Mouse (Mus musculus) embryonic facial prominence, embryonic 10.5 days (tissue): Measurements from ENCODE around the gene Nfkb1. TPM values are rescaled to one million over a fixed set of nuclear protein-coding genes. Genes with fewer than 3 reads are reported as not detected.

Experiments used
- DNase-seq: peaks from one replicate; pipeline ENCODE4 v3.0.0-alpha.2; 2017; ENCODE audit warnings: low spot score
- H3K27ac ChIP-seq: fragments of 300-500 bp; sonication (generic); replicated peaks from 2 replicates; pipeline ENCODE4 v1.5.1; 2016; ENCODE audit warnings: mild to moderate bottlenecking
- H3K27me3 ChIP-seq: fragments of 300-500 bp; sonication (generic); replicated peaks from 2 replicates; pipeline ENCODE4 v1.6.1; 2016; ENCODE audit warnings: low read depth, mild to moderate bottlenecking; ENCODE audit not compliant: poor library complexity, severe bottlenecking
- H3K36me3 ChIP-seq: fragments of 300-500 bp; sonication (generic); replicated peaks from 2 replicates; pipeline ENCODE4 v1.6.1; 2016; ENCODE audit warnings: mild to moderate bottlenecking, moderate library complexity
- H3K4me1 ChIP-seq: fragments of 300-500 bp; sonication (generic); 2 replicates; pipeline ENCODE4 v1.6.1; 2016
- H3K4me3 ChIP-seq: fragments of 300-500 bp; sonication (generic); 2 replicates; pipeline ENCODE4 v1.5.1; 2016; ENCODE audit warnings: mild to moderate bottlenecking, moderate library complexity
- H3K9me3 ChIP-seq: fragments of 300-500 bp; sonication (generic); 2 replicates; pipeline ENCODE4 v1.6.1; 2016; ENCODE audit warnings: mild to moderate bottlenecking
- WGBS: fragments of 180-500 bp; shearing (Covaris S2); methylation state at CpG from one replicate; pipeline ENCODE4 v1.1.7; 2016; 5-methylcytosine and 5-hydroxymethylcytosine counted together
- polyA plus RNA-seq: library from polyadenylated mRNA; unstranded; fragments of >200 nt; fragmentation: Nextera tagmentation; extraction: Ambion mirVana; gene quantifications from 2 replicates; pipeline ENCODE4 v1.2.1, GENCODE M21; 2016

Nfkb1 gene
- polyA plus RNA-seq, 1 experiment from 2014 or later: 12.7 TPM

DNA sequence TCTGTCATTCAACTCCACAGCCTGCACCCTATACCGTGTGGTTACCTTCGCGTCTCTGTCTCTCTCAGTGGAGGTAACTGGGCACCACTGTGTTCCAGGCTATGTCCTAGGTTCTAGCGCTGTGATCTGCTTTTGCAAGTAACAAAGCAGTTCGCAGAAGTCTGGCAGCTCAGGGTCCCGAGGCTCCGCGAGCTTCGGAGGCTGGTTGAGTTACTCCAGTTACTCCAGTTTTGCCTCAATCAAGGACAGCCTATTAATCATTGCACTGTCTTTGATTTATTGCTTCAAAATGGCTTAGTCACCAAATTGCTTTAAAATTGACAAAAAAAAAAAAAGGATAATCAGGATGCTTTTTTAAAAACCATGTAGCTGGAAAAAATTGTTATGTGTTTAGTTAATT lies 126.6 kb downstream of the Nfkb1 start:
- Histone ChIP-seq H3K4me3 (no peak overlapping the region), H3K27ac (no peak overlapping the region), H3K9me3 (no peaks in the 10 kb centered on the region), H3K27me3 (no peaks in the 10 kb centered on the region), H3K36me3 (no peaks in the 10 kb centered on the region), H3K4me1 (peaks cover 7% of the 10 kb centered on the region; the same call in 1 of the 2 replicates)
- WGBS: 95% methylated on average over 9 of the region's 9 CpGs
- DNase-seq: no peak

DNA sequence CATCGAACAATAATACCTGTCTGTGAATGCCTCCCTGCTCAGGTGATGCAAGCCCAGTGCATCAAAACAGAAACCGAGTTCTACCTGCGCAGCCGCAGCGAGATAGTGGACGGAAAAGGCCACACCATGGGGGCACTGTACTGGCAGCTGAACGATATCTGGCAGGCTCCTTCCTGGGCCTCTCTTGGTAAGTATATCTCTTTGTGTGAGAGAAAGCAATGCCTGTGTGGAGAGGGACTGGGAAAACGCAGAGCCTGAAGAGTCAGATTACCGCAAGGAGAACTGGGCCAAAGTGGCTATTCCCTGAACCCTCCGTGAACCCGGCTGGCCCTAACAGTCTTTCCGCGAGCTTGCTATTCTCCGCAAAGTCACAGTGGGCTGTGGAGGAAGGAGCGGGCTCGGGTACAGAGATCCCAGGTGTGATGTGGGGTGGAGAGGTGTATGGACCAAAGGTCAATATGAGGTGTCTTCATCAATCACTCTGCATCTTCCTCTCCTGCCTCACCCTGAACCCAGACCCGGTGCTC lies 128.1 kb downstream of the Nfkb1 start:
- Histone ChIP-seq H3K27me3 (no peaks in the 10 kb centered on the region), H3K27ac (no peak overlapping the region), H3K4me1 (peaks cover 7% of the 10 kb centered on the region; the same call in 1 of the 2 replicates), H3K36me3 (no peaks in the 10 kb centered on the region), H3K9me3 (no peaks in the 10 kb centered on the region), H3K4me3 (no peak overlapping the region)
- peak; percentile 19 for DNase-seq
- 87% methylated on average over 17 of the region's 17 CpGs for WGBS

DNA sequence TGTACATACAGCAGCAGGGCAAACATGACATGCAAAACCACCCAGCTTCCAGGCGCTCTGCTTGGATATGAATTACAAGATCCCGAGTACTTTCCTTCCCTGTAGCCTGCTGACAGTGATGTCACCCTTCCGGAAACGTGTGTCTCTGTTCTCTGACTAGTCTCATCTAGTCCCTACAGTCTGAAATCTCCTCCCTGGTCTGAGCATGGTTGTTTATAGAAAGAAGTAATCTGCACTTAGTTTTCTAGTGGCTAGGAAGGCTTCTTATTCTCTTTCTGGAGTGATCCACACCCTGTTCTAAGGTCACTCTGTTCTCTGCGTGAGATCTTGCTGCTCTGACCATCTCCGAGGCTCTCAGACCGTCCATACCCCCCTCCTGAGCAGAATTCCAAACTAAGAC lies 129.3 kb downstream of the Nfkb1 start:
- no peak for DNase-seq

DNA sequence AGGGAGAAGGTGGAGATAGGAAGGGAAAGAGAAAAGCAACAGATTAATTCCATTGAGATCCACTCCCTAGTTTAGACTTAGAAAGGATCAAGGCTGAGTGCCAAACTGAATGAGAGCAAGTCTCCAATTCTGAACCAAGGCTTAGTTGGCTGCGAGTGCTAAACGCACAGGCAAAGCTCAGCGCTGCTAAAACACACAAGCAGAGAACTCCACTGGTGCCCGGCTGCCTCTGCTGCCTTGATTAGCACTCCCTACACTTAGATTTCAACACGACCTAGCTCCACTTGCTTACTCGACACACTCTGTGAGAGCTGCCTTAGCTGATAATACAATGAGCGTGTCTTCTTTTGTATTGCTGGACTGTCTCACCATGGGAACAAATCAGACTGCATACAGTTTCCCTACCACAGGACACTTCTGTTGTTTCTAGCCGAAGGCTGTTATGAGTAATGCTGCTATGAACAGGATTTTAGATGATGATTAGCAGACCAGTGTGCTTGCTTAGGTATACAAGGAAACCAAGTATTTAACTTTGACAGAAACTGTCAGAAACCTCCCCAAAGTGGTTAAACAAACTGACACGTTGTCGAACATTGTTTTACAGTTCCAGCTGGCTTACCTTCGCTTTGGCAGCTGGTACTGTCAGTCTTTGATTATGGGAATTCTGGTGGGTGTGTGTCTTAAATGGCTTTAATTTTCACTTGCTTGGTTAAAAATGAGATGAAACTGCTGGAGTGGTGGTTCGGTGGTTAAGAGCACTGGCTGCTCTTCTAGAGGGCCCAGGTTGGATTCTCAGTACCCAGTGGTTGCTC lies 134.3 kb downstream of the Nfkb1 start:
- Histone ChIP-seq H3K36me3 (no peaks in the 10 kb centered on the region), H3K9me3 (no peaks in the 10 kb centered on the region), H3K4me1 (no peaks in the 10 kb centered on the region), H3K27ac (no peak overlapping the region), H3K4me3 (no peak overlapping the region), H3K27me3 (no peaks in the 10 kb centered on the region)
- no peak for DNase-seq
- 88% methylated on average over 12 of the region's 12 CpGs for WGBS

More for the DNA sequence above, 129.3 kb downstream of the Nfkb1 start:
- Histone ChIP-seq H3K4me1 (peaks cover 7% of the 10 kb centered on the region; the same call in 1 of the 2 replicates), H3K9me3 (no peaks in the 10 kb centered on the region), H3K4me3 (no peak overlapping the region), H3K36me3 (no peaks in the 10 kb centered on the region), H3K27ac (no peak overlapping the region), H3K27me3 (no peaks in the 10 kb centered on the region)
- 83% methylated on average over 7 of the region's 7 CpGs for whole genome bisulfite sequencing

DNA sequence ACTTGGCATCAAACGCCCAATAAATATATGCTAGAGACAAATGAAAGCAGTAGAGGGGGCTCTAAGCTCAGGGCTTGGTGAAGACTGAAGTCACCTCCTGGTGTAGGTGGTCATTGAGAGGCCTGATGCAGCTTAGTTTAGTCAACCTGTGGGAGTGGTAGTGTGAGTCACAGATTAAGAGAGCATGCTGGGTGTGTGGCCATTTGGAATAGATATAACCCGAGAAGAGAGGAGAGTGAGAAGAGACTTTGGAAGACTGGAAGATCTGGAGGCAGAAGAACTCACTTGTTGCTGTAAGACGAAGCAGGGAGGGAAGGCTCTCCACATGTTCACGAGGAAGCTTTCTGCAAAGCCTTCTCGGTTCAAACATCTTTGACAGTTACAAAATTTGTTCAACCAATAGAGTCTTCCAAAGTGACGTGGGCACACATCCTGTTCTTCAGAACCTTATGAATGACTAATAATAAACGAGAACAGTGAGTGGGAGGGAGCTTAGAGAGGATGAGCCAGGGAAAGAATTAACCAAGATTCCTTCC lies 135.2 kb downstream of the Nfkb1 start:
- Histone ChIP-seq H3K4me3 (no peak overlapping the region), H3K36me3 (no peaks in the 10 kb centered on the region), H3K4me1 (no peaks in the 10 kb centered on the region), H3K27ac (no peak overlapping the region), H3K9me3 (no peaks in the 10 kb centered on the region), H3K27me3 (no peaks in the 10 kb centered on the region)
- no peak for DNase-seq
- 78% methylated on average over 7 of the region's 7 CpGs for WGBS

DNA sequence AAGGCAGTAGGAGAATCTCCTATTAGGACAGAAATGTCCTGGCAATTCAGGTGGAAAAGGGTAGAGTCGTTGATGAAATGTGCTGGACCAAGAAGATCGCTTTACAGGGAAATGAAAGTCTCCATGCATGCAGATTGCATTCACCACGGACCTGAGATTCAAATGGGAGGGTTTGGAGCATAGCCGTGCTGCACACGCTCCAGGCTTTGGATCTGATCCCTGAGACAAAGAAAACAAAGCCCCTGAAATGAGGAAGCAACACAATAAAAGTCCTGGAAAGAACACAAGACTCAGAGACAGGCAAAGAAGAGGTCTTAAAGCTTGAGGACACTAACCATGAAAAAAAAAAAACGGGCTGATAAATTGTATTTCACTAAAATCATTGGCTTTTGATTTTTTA lies 136.2 kb downstream of the Nfkb1 start:
- 75% methylated on average over 6 of the region's 6 CpGs for WGBS
- H3K36me3 ChIP-seq: no peaks in the 10 kb centered on the region

DNA sequence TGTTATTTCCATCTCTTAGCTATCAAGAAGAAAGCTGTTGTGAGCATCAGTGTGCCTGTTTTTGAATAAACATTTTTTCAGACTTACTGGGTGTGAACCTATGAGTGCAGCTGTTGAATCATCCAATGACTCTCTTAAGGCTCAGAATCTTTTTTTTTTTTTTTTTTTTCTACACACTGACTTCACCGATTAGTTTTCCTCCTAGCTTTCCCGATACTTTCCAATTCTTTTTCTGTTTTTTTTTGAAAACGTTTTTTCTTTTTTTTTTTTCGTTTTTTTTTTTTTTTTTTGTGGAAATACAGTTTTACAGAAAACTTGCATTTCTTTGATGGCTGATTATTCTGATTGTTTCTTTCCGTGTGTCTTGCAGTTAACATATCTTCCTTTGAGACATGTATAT lies 138.5 kb downstream of the Nfkb1 start:
- H3K4me1 ChIP-seq: no peaks in the 10 kb centered on the region
- WGBS: 79% methylated on average over 5 of the region's 5 CpGs
- H3K36me3 ChIP-seq: no peaks in the 10 kb centered on the region
- no peak for DNase-seq
- no peak overlapping the region for H3K4me3 ChIP-seq
- H3K9me3 ChIP-seq: no peaks in the 10 kb centered on the region
- H3K27me3 ChIP-seq: no peaks in the 10 kb centered on the region
- H3K27ac ChIP-seq: no peak overlapping the region

More for the DNA sequence above, 136.2 kb downstream of the Nfkb1 start:
- Histone ChIP-seq H3K27me3 (no peaks in the 10 kb centered on the region), H3K4me1 (no peaks in the 10 kb centered on the region), H3K27ac (no peak overlapping the region), H3K9me3 (no peaks in the 10 kb centered on the region), H3K4me3 (no peak overlapping the region)
- DNase-seq: no peak

DNA sequence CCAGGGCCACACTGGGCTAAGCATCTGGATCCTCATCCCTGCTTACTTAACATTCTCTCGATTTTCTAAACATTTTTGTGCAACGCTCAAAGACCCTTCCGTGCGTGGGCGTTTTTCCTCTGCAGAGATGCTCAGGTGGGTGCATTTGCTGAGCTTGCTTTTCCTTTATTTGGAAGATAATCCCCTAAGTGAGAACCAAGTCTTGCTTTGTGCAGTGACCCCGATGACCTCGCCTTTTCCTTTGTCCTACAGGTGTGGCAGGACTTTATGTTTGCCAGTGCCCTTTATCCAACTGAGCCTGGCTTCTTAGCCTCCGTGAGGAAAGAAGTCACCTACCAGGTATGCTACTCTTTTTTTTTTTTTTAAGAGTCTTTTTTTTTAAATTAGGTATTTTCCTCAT lies 144.0 kb downstream of the Nfkb1 start:
- no peak overlapping the region for H3K4me3 ChIP-seq
- 67% methylated on average over 8 of the region's 8 CpGs for WGBS
- H3K27me3 ChIP-seq: no peaks in the 10 kb centered on the region
- H3K4me1 ChIP-seq: no peaks in the 10 kb centered on the region
- no peak overlapping the region for H3K27ac ChIP-seq
- DNase-seq: no peak
- H3K9me3 ChIP-seq: no peaks in the 10 kb centered on the region
- H3K36me3 ChIP-seq: no peaks in the 10 kb centered on the region

DNA sequence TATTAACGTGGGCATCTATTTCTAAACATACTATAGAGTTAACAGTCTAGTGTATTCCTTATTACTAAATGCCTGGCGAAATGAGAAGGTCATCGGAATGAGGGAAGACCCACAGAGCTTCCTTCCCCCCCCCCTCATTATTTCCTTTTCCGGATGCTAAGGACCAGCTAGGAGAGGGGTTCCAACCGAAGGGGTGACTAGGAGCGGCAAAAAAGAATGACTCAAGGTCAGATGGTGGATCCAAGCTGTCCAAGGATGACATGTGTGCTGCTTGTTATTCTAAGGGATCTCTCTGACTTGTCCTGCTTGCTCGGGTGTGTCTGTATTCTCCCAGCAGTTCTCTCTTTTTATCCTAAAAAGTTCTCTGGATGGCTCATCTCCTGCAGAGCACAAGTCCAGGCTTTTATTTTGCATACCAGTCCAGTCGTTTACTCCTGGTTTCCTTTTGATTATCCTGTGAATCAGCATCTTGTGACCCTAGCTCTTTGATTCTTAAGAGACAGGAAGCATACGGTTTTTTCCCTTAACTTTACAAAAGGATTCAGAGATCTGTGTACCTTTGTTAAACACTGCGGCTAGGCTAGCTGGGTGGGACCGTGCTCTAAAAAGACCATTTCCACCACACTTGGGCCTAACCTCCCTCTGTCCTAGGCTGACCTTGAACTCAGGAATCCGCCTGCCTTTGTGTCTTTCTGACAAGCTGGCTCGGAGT lies 145.0 kb downstream of the Nfkb1 start:
- H3K36me3 ChIP-seq: no peaks in the 10 kb centered on the region
- H3K9me3 ChIP-seq: no peaks in the 10 kb centered on the region
- H3K27ac ChIP-seq: no peak overlapping the region
- no peak overlapping the region for H3K4me3 ChIP-seq
- no peak for DNase-seq
- no peaks in the 10 kb centered on the region; the same call in 1 of the 2 replicates for H3K4me1 ChIP-seq
- WGBS: 70% methylated on average over 13 of the region's 13 CpGs
- no peaks in the 10 kb centered on the region for H3K27me3 ChIP-seq

Other genes with a start within 250 kb of the Nfkb1 start
- 3.3 and 3.5 TPM in 2 replicates for gene Manba, start 205.9 kb downstream of the Nfkb1 start, polyA plus RNA-seq
- 15.5 and 16.9 TPM in 2 replicates for gene Slc39a8, start 133.7 kb upstream of the Nfkb1 start, polyA plus RNA-seq